Mouse (Mus musculus): ENCODE results near the gene Ubash3b.

DNA sequence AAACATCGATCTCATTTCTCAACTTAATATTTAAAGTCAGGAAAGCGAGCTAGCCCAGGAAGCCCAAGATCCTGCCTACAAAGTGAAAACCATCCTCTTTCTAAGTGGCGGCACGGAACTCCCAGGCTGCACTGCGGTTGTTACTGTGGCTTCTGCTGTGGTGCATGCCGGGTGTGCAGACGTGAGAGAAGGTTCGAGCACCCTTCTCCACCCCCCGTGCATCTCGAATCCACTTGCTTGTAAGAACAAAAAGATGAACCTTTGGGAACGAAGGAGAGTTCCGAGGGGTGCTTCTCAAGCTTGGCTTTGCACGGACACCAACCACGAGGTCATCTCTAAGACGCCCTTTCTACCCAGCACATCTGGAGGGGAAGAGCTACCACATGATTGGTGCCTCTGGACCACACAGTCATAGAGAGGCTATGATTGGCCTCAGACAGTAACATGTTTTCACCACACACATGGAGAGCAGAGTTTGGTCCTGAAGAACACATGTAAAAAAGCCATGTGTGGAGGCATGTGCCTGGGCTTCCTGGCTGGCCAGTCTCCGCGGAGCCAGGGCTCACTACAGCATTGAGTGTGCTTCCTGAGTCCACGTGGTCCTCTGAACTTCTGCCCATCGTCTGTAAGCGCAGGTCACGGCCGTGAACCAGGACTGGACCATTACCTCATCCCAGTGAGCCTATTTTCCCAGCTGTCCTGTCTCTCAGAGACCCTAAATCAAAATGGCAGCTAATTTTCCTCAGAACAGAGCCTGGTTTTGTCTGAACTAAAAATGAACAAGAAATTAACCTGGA lies 38.2 kb upstream of the Ubash3b start:
- TF ChIP-seq CTCF (IDR thresholded peaks at IDR 0.05; ENCODE audit: extremely low read depth, insufficient read depth, low read length) = no peak
- TF ChIP-seq POLR2A (IDR thresholded peaks at IDR 0.05; ENCODE audit: extremely low read depth, insufficient read depth, low read length) = no peak
